In the genomic region with DNA sequence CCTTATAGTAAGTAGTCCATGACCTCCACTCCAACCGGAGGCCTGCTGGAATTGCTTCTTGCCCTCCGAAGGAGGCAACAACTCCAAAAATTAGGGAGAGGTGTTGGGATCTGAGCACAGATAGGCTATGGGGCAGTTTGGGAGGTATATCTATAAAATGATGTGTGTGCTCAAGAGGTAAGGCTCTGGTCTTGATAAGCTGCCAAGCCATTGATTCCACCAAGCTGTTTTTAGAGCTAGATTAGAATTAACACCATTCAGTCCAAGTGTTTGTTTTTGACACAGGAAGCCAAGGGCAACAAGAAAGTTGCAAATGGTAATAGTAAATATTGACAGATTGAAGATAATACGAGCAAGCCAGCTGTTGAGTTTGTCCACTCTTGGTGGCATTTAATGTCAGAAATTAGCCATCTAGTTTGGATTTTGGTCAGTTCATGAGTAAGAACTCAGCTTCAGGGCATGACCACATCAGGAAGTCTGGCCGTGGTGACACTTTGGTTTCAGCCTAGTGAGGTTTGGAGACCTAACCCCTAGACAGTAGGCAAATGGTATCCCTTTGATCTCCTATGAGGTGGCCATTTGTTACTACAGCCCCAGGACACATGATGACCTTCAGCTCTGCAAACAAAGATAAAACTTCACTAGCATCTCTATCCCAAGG, we compare ENCODE assay signal across 26 mouse cellular contexts. TPM values are rescaled to one million over a fixed set of nuclear protein-coding genes. Genes with fewer than 3 reads are reported as not detected.
DNase-seq lines count a peak whose midpoint lies in the region; ATAC-seq and TF ChIP-seq lines count a peak whose summit lies in the region.
"Had no signal": no experiment of that assay in that cellular context is flagged by ENCODE, and none has a peak within 500 bp of the region (broad histone marks: within the 10 kb centered on the region; RNA-seq: fewer than 3 reads in every experiment).

No protein-coding gene starts in this region.

- H3K36me3 ChIP-seq in testis, adult 2 months (ENCODE audit: control insufficient read depth, insufficient read depth, low read length): no peaks in the 10 kb centered on the region; the same call in 1 of the 2 replicates
- H3K36me3 ChIP-seq in liver, embryonic 13.5 days: no peaks in the 10 kb centered on the region
- H3K36me3 ChIP-seq in forebrain, embryonic 14.5 days (ENCODE audit: control insufficient read depth, insufficient read depth, low read length): no peaks in the 10 kb centered on the region
- H3K36me3 ChIP-seq: embryonic facial prominence, embryonic 15.5 days; heart, embryonic 12.5 days; kidney, embryonic 15.5 days; neural tube, embryonic 15.5 days had no signal

- WGBS in liver, embryonic 13.5 days (ENCODE audit: insufficient replicate concordance): 30% methylated on average over 4 of the region's 4 CpGs
- WGBS in forebrain, embryonic 14.5 days: 91% methylated on average over 4 of the region's 4 CpGs

- TF ChIP-seq CTCF in testis, adult 2 months (IDR thresholded peaks at IDR 0.05; ENCODE audit: control insufficient read depth, insufficient read depth, insufficient replicate concordance, low read depth, low read length): no peak

- H3K4me2 ChIP-seq in liver, embryonic 13.5 days: peak overlapping the region; percentile 19
- no peak overlapping the region for H3K4me2 ChIP-seq in forebrain, embryonic 14.5 days (ENCODE audit: low read length)
- H3K4me2 ChIP-seq: embryonic facial prominence, embryonic 15.5 days; heart, embryonic 12.5 days; kidney, embryonic 15.5 days; neural tube, embryonic 15.5 days had no signal

- H3K4me3 ChIP-seq in testis, adult 2 months (ENCODE audit: control insufficient read depth, low read depth, low read length): peak overlapping the region; percentile 24; the same call in 1 of the 2 replicates
- no peak overlapping the region for H3K4me3 ChIP-seq in liver, embryonic 13.5 days (replicated peaks)
- no peak overlapping the region for H3K4me3 ChIP-seq in forebrain, embryonic 14.5 days (ENCODE audit: low read depth, low read length)
- H3K4me3 ChIP-seq: embryonic facial prominence, embryonic 15.5 days; heart, embryonic 12.5 days; kidney, embryonic 15.5 days; myocyte; neural tube, embryonic 15.5 days had no signal

- no peaks in the 10 kb centered on the region for H3K4me1 ChIP-seq in testis, adult 2 months (ENCODE audit: control insufficient read depth, insufficient read depth, low read length)
- H3K4me1 ChIP-seq in liver, embryonic 13.5 days (replicated peaks): peaks cover 53% of the 10 kb centered on the region
- H3K4me1 ChIP-seq in forebrain, embryonic 14.5 days (ENCODE audit: control insufficient read depth, insufficient read depth, low read length): no peaks in the 10 kb centered on the region

- TF ChIP-seq POLR2A in testis, adult 2 months (IDR thresholded peaks at IDR 0.05; ENCODE audit: control insufficient read depth, low read depth, low read length): no peak

- H3K9me3 ChIP-seq in liver, embryonic 13.5 days (replicated peaks): no peaks in the 10 kb centered on the region
- H3K9me3 ChIP-seq in forebrain, embryonic 14.5 days (replicated peaks; ENCODE audit: control insufficient read depth, low read length): no peaks in the 10 kb centered on the region
- H3K9me3 ChIP-seq: embryonic facial prominence, embryonic 15.5 days; heart, embryonic 12.5 days; kidney, embryonic 15.5 days; neural tube, embryonic 15.5 days had no signal

- peak overlapping the region; percentile 43; the same call in 1 of the 2 replicates for H3K9ac ChIP-seq in liver, embryonic 13.5 days
- H3K9ac ChIP-seq in forebrain, embryonic 14.5 days (ENCODE audit: low read length): no peak overlapping the region
- H3K9ac ChIP-seq: embryonic facial prominence, embryonic 15.5 days; heart, embryonic 12.5 days; kidney, embryonic 15.5 days; neural tube, embryonic 15.5 days had no signal

- peak; percentile 30 for DNase-seq in adrenal gland, postnatal 14 days
- DNase-seq in adrenal gland, postnatal 4 days (ENCODE audit: low spot score in 2 of 2): no peak
- DNase-seq in testis, postnatal 14 days (ENCODE audit: low spot score): no peak
- DNase-seq in liver, embryonic 13.5 days: no peak
- peak; percentile 22 for DNase-seq in naive thymus-derived CD4-positive, alpha-beta T cell, adult 2 months (ENCODE audit: low read depth)
- DNase-seq in forebrain, embryonic 14.5 days (ENCODE audit: low spot score): no peak
- no peak for DNase-seq in retina, embryonic 14.5 days (ENCODE audit: low spot score)
- DNase-seq: cerebellum, adult 9-10 months; gastrocnemius, postnatal 14 days; heart, adult 18-20 months; heart, postnatal 10 days; kidney, adult 11 months; kidney, postnatal 36 days; layer of hippocampus, postnatal 36 days; lung, adult 2 months; lung, postnatal 14 days; thymus, postnatal 4 days had no signal

- no peaks in the 10 kb centered on the region for H3K27me3 ChIP-seq in testis, adult 2 months (ENCODE audit: control insufficient read depth, insufficient read depth, low read length)
- H3K27me3 ChIP-seq in liver, embryonic 13.5 days: no peaks in the 10 kb centered on the region
- H3K27me3 ChIP-seq in forebrain, embryonic 14.5 days (replicated peaks; ENCODE audit: control insufficient read depth, insufficient read depth, low read length): no peaks in the 10 kb centered on the region
- H3K27me3 ChIP-seq: embryonic facial prominence, embryonic 15.5 days; heart, embryonic 12.5 days; kidney, embryonic 15.5 days; neural tube, embryonic 15.5 days had no signal

- ATAC-seq in liver, embryonic 13.5 days (ENCODE audit: low read depth): no peak
- no peak for ATAC-seq in forebrain, embryonic 14.5 days
- ATAC-seq: activated CD4-positive, CD25-positive, alpha-beta regulatory T cell, adult 4 months; forebrain, embryonic 16.5 days; midbrain, embryonic 16.5 days had no signal

- no peak overlapping the region for H3K27ac ChIP-seq in testis, adult 2 months (ENCODE audit: control insufficient read depth, insufficient read depth, low read depth, low read length)
- peak overlapping the region; percentile 99 for H3K27ac ChIP-seq in liver, embryonic 13.5 days
- no peak overlapping the region for H3K27ac ChIP-seq in forebrain, embryonic 14.5 days (ENCODE audit: low read depth, low read length)
- H3K27ac ChIP-seq: embryonic facial prominence, embryonic 15.5 days; kidney, embryonic 15.5 days; neural tube, embryonic 15.5 days had no signal

RNA-seq across cellular contexts. Expression of gene Ccnl1, which starts 4.4 kb away (rescaled TPM):
- 91.4 and 116 TPM in 2 replicates for total RNA-seq in adrenal gland, postnatal 14 days (2021)
- 100 to 1,000 TPM; 109 to 117 TPM for total RNA-seq in adrenal gland, postnatal 4 days (2021)
- 30.3 and 30.5 TPM in 2 replicates for polyA plus RNA-seq in testis, adult 2 months (2012; rRNA removed)
- polyA plus RNA-seq in liver, embryonic 13.5 days (2015; fragmentation: Nextera tagmentation; extraction: Ambion mirVana): 49.9 and 54.6 TPM in 2 replicates
- 76.6 and 84.4 TPM in 2 replicates for polyA plus RNA-seq in forebrain, embryonic 14.5 days (2014; fragmentation: Nextera tagmentation; extraction: Ambion mirVana)

Comparison
In these comparisons a context has a peak if more than half of its experiments do, and no peak if none do; other contexts are left out.
1. DNase-seq: peak in adrenal gland, postnatal 14 days (single experiment) and naive thymus-derived CD4-positive, alpha-beta T cell, adult 2 months (single experiment); none in adrenal gland, postnatal 4 days (0 of 2), testis, postnatal 14 days (single experiment), liver, embryonic 13.5 days (single experiment), forebrain, embryonic 14.5 days (single experiment) and retina, embryonic 14.5 days (single experiment).